ENCODE assay signal across 12 mouse cellular contexts in the genomic region with DNA sequence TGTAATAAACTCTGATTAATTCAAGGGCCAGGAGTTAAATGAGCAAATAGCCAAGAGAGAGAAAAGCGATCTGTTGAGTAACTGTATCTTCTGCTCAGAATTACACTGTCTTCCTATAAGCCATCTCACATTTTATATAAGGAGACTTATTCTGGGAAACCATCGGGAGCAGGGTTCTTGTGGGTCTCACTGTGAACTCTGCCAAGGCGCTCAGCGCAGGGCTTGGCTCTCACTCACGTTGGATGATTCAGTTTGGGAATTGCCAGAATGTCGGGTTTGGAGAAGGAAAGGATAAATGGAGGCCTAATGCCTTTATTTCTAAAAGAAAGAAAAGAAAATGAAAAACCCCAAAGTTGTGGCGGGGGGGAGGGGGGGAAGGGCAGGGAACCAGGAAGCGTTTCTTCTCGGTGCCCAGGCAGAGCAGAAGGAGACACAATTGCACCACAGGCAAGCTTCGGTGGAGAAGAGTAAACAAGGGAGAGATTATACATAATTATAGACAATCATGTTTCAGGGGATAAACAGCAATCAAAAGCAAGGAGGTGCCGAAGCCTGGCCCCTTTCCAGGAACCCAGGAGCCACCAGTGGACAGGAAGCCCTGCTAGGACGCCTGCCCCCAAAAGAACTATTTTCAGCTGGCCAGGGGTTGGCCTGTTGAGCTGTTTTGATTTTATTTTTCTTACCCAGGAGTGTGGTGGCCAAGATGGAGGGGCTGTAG.
A peak's percentile ranks its signal among the peaks of the same experiment; 100 is the strongest.
DNase-seq lines count a peak whose midpoint lies in the region; ATAC-seq lines count a peak whose summit lies in the region.
"Had no signal": no experiment of that assay in that cellular context is flagged by ENCODE, and none has a peak within 500 bp of the region (broad histone marks: within the 10 kb centered on the region; RNA-seq: fewer than 3 reads in every experiment).

No protein-coding gene starts in this region.

- 37% methylated on average over 12 of the region's 12 CpGs for WGBS in lung, embryonic 16.5 days
- 54% methylated on average over 12 of the region's 12 CpGs for WGBS in intestine, embryonic 16.5 days
- 71% methylated on average over 12 of the region's 12 CpGs for WGBS in midbrain, embryonic 10.5 days

- ATAC-seq in lung, embryonic 16.5 days (ENCODE audit: low read depth) = no peak
- ATAC-seq in intestine, embryonic 16.5 days = no peak
- ATAC-seq: inflammation-experienced regulatory T-cells, adult 6 months had no signal

- H3K36me3 ChIP-seq in lung, embryonic 16.5 days (ENCODE audit: control insufficient read depth, insufficient read depth, low read length) = no peaks in the 10 kb centered on the region
- H3K36me3 ChIP-seq in intestine, embryonic 16.5 days (ENCODE audit: control insufficient read depth, insufficient read depth, low read length) = no peaks in the 10 kb centered on the region
- H3K36me3 ChIP-seq in midbrain, embryonic 10.5 days = no peaks in the 10 kb centered on the region

- peak; percentile 31 to 71 for DNase-seq in frontal cortex, adult 2 months (ENCODE audit: extremely low spot score in 1 of 2, low spot score in 1 of 2)
- DNase-seq in frontal cortex, postnatal 14 days (ENCODE audit: low spot score in 2 of 2) = no peak
- no peak for DNase-seq in lung, postnatal 25 days (ENCODE audit: low spot score)
- DNase-seq in left cerebral cortex, postnatal 10 days (ENCODE audit: extremely low spot score in 1 of 2, low spot score in 2 of 2) = peak; percentile 46 to 59
- DNase-seq in right cerebral cortex, postnatal 36 days (ENCODE audit: low spot score in 2 of 2) = peak; percentile 24 to 48
- no peak for DNase-seq in midbrain, embryonic 10.5 days (ENCODE audit: low spot score)
- DNase-seq: adrenal gland, adult 2 months; spleen, adult 18-20 months had no signal

- no peak overlapping the region for H3K4me3 ChIP-seq in lung, embryonic 16.5 days (ENCODE audit: low read length)
- H3K4me3 ChIP-seq in intestine, embryonic 16.5 days (ENCODE audit: low read length) = no peak overlapping the region
- H3K4me3 ChIP-seq in midbrain, embryonic 10.5 days = no peak overlapping the region
- H3K4me3 ChIP-seq: heart, adult 2 months had no signal

- H3K27me3 ChIP-seq in lung, embryonic 16.5 days (ENCODE audit: control insufficient read depth, insufficient read depth, low read depth, low read length) = no peaks in the 10 kb centered on the region
- H3K27me3 ChIP-seq in intestine, embryonic 16.5 days (replicated peaks; ENCODE audit: control insufficient read depth, insufficient read depth, low read length) = no peaks in the 10 kb centered on the region
- H3K27me3 ChIP-seq in midbrain, embryonic 10.5 days (ENCODE audit: low read depth, poor library complexity, severe bottlenecking) = no peaks in the 10 kb centered on the region

- peaks cover 6% of the 10 kb centered on the region; the same call in 1 of the 2 replicates for H3K4me1 ChIP-seq in lung, embryonic 16.5 days (replicated peaks; ENCODE audit: control insufficient read depth, insufficient read depth, low read length)
- no peaks in the 10 kb centered on the region for H3K4me1 ChIP-seq in intestine, embryonic 16.5 days (ENCODE audit: control insufficient read depth, insufficient read depth, low read length)
- H3K4me1 ChIP-seq in midbrain, embryonic 10.5 days = peaks cover 8% of the 10 kb centered on the region; the same call in 1 of the 2 replicates

- H3K4me2 ChIP-seq in lung, embryonic 16.5 days (ENCODE audit: low read depth, low read length) = no peak overlapping the region
- H3K4me2 ChIP-seq in intestine, embryonic 16.5 days (ENCODE audit: low read depth, low read length) = no peak overlapping the region

- H3K27ac ChIP-seq in lung, embryonic 16.5 days (ENCODE audit: low read length) = peak overlapping the region; percentile 26
- no peak overlapping the region for H3K27ac ChIP-seq in intestine, embryonic 16.5 days (ENCODE audit: low read length)
- no peak overlapping the region; the same call in 1 of the 2 replicates for H3K27ac ChIP-seq in midbrain, embryonic 10.5 days (replicated peaks)
- H3K27ac ChIP-seq: heart, adult 2 months had no signal

- intact Hi-C loops in left cerebral cortex, postnatal 10 days (cut with DNase I) = no loop called here

- no peaks in the 10 kb centered on the region for H3K9me3 ChIP-seq in lung, embryonic 16.5 days (ENCODE audit: control insufficient read depth, low read length)
- no peaks in the 10 kb centered on the region for H3K9me3 ChIP-seq in intestine, embryonic 16.5 days (ENCODE audit: control insufficient read depth, low read length)
- H3K9me3 ChIP-seq in midbrain, embryonic 10.5 days (replicated peaks) = no peaks in the 10 kb centered on the region

- H3K9ac ChIP-seq in lung, embryonic 16.5 days (ENCODE audit: low read length) = no peak overlapping the region
- no peak overlapping the region for H3K9ac ChIP-seq in intestine, embryonic 16.5 days (ENCODE audit: low read depth, low read length)

Comparison
In these comparisons a context has a peak if more than half of its experiments do, and no peak if none do; other contexts are left out.
1. DNase-seq: peak in frontal cortex, adult 2 months (2 of 2), left cerebral cortex, postnatal 10 days (2 of 2) and right cerebral cortex, postnatal 36 days (2 of 2); none in frontal cortex, postnatal 14 days (0 of 2), lung, postnatal 25 days (single experiment) and midbrain, embryonic 10.5 days (single experiment).